12 mouse cellular contexts compared by ENCODE assay signal in genomic region chr3:9349822-9350221, GRCm38 (mm10).
"Had no signal": no experiment of that assay in that cellular context is flagged by ENCODE, and none has a peak within 500 bp of the region (broad histone marks: within the 10 kb centered on the region; RNA-seq: fewer than 3 reads in every experiment).

No protein-coding gene starts in this region.

- DNase-seq: lung, adult 18-20 months; lung, embryonic 14.5 days; lung, postnatal 10 days; lung, postnatal 4 days; midbrain, embryonic 14.5 days; right cerebral cortex, postnatal 25 days; right cerebral cortex, postnatal 4 days; spleen, adult 18-20 months; thymus, adult 2 months; thymus, postnatal 25 days; thymus, postnatal 4 days had no signal

- ATAC-seq: midbrain, embryonic 16.5 days had no signal
